Mouse (Mus musculus) neural tube, embryonic 11.5 days (tissue): ENCODE results near the gene Cmklr1. TPM values are rescaled to one million over a fixed set of nuclear protein-coding genes. Genes with fewer than 3 reads are reported as not detected.

Experiments used
- ATAC-seq: fragments of 200-750 bp; cut with Nextera tagmentation; 2 replicates; pipeline ENCODE4 v1.8.0; 2017; ENCODE audit warnings: moderate number of reproducible peaks, mild to moderate bottlenecking, moderate TSS enrichment, moderate library complexity; ENCODE audit not compliant: insufficient read depth, low FRiP score, low TSS enrichment
- DNase-seq: peaks from one replicate; pipeline ENCODE4 v3.0.0-alpha.2; 2015; ENCODE audit warnings: low spot score
- H3K27ac ChIP-seq: fragments of 300-500 bp; sonication (generic); 2 replicates; pipeline ENCODE4 v1.5.1; 2014; ENCODE audit warnings: low read depth, mild to moderate bottlenecking, low read length
- H3K27me3 ChIP-seq: fragments of 300-500 bp; sonication (generic); 2 replicates; pipeline ENCODE4 v1.6.1; 2014; ENCODE audit warnings: mild to moderate bottlenecking, low read length, mixed read lengths; ENCODE audit not compliant: control insufficient read depth, insufficient read depth
- H3K36me3 ChIP-seq: fragments of 300-500 bp; sonication (generic); 2 replicates; pipeline ENCODE4 v1.6.1; 2014; ENCODE audit warnings: mild to moderate bottlenecking, low read length, moderate library complexity, mixed read lengths; ENCODE audit not compliant: control insufficient read depth, insufficient read depth
- H3K4me1 ChIP-seq: fragments of 300-500 bp; sonication (generic); 2 replicates; pipeline ENCODE4 v1.6.1; 2014; ENCODE audit warnings: low read length, mixed read lengths; ENCODE audit not compliant: control insufficient read depth, insufficient read depth
- H3K4me2 ChIP-seq: fragments of 300-500 bp; sonication (generic); 2 replicates; pipeline ENCODE4 v1.6.1; 2014; ENCODE audit warnings: low read depth, mild to moderate bottlenecking, moderate library complexity
- H3K4me3 ChIP-seq: fragments of 300-500 bp; sonication (generic); 2 replicates; pipeline ENCODE4 v1.5.1; 2014; ENCODE audit warnings: low read depth, low read length
- H3K9ac ChIP-seq: fragments of 300-500 bp; sonication (generic); 2 replicates; pipeline ENCODE4 v1.6.1; 2014; ENCODE audit warnings: mild to moderate bottlenecking, low read length
- H3K9me3 ChIP-seq: fragments of 300-500 bp; sonication (generic); 2 replicates; pipeline ENCODE4 v1.6.1; 2016; ENCODE audit warnings: low read length; ENCODE audit not compliant: control insufficient read depth
- WGBS: fragments of 180-500 bp; shearing (Covaris S2); extraction: QIAGEN DNeasy Blood & Tissue Kit; methylation state at CpG from one replicate; pipeline ENCODE4 v1.1.7; 2014; 5-methylcytosine and 5-hydroxymethylcytosine counted together
- polyA plus RNA-seq: library from polyadenylated mRNA; unstranded; fragments of >200 nt; fragmentation: Nextera tagmentation; extraction: Ambion mirVana; gene quantifications from 2 replicates; pipeline ENCODE4 v1.2.1, GENCODE M21; 2014

Gene Cmklr1
- polyA plus RNA-seq, 1 experiment from 2014 or later: 1.8 TPM

- WGBS: 82% methylated on average over 10 of the region's 10 CpGs
- no peak overlapping the region for H3K4me3 ChIP-seq
- ATAC-seq (no peak), DNase-seq (no peak)
- H3K9me3 ChIP-seq: no peaks in the 10 kb centered on the region
- H3K36me3 ChIP-seq: no peaks in the 10 kb centered on the region
- H3K9ac ChIP-seq: no peak overlapping the region
- H3K4me2 ChIP-seq: no peak overlapping the region
- no peak overlapping the region for H3K27ac ChIP-seq
- no peaks in the 10 kb centered on the region for H3K4me1 ChIP-seq
- no peaks in the 10 kb centered on the region for H3K27me3 ChIP-seq
These were observed 84.9 kb downstream of the Cmklr1 start for GRCm38 (mm10) chr5:113565101-113565854.

GRCm38 (mm10) chr5:113564463-113564862, 85.8 kb downstream of the Cmklr1 start:
- no peak for DNase-seq
- H3K9ac ChIP-seq: no peak overlapping the region
- WGBS: 36% methylated on average over 4 of the region's 4 CpGs

More at GRCm38 (mm10) chr5:113564463-113564862, 85.8 kb downstream of the Cmklr1 start:
- Histone ChIP-seq H3K4me1 (no peaks in the 10 kb centered on the region), H3K27me3 (no peaks in the 10 kb centered on the region), H3K27ac (no peak overlapping the region), H3K4me2 (no peak overlapping the region), H3K36me3 (no peaks in the 10 kb centered on the region), H3K9me3 (no peaks in the 10 kb centered on the region), H3K4me3 (no peak overlapping the region)
- no peak for ATAC-seq

Other genes starting within 250 kb of the Cmklr1 start
- gene Wscd2, start 160.1 kb downstream of the Cmklr1 start, polyA plus RNA-seq: 10.2 and 11.3 TPM in 2 replicates
- not detected in 2 replicates for gene 1700069L16Rik, start 74.3 kb upstream of the Cmklr1 start, polyA plus RNA-seq
- gene Ficd, start 85.4 kb upstream of the Cmklr1 start, polyA plus RNA-seq: 3.7 and 4.7 TPM in 2 replicates
- 59.4 and 59.9 TPM in 2 replicates for gene Sart3, start 122.1 kb upstream of the Cmklr1 start, polyA plus RNA-seq
- 101 and 107 TPM in 2 replicates for gene Iscu, start 122.3 kb upstream of the Cmklr1 start, polyA plus RNA-seq
- gene Tmem119, start 150.1 kb upstream of the Cmklr1 start, polyA plus RNA-seq: 29.3 and 36.5 TPM in 2 replicates
- gene Selplg, start 182.2 kb upstream of the Cmklr1 start, polyA plus RNA-seq: 1.7 and 2.8 TPM in 2 replicates